Mouse (Mus musculus): ENCODE data around the gene Psme3.
"Not testable (repeated sequence)": the region's sequence is repeated elsewhere in the genome, so short reads cannot be mapped to it uniquely, and the experiment has no call there.

Psme3 gene

GRCm38 (mm10) chr11:101314567-101314966, 1.4 kb upstream of the Psme3 start:
- no peak for DNase-seq

GRCm38 (mm10) chr11:101315082-101315650, 847 bp upstream of the Psme3 start:
- DNase-seq = no peak

GRCm38 (mm10) chr11:101316501-101316917, 496 bp downstream of the Psme3 start:
- no peak for DNase-seq

DNA sequence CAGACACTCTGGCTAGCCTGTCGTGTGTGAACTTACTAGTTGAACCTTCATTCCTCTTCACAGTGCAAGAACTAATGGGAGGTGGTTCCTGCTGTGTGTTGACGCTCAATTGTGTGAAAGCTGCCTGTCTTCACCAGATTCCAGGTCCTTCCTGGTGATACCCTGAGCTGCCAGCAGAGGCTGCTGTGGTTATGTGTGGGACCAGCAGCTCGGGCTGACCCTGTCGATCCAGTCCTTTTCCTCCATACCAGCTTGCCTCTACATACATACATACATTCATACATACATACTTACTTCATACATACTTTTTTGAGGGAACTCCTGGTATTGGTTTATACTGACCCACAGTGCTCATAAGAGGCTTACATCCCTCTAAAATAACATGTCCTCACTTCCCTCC, 7.6 kb downstream of the Psme3 start:
- DNase-seq = peak; percentile 77

GRCm38 (mm10) chr11:101324763-101325162, 8.8 kb downstream of the Psme3 start, which contains the start of gene Aoc2:
TSS of gene Aoc2 (plus strand) at chr11:101325063.
- no peak for DNase-seq

GRCm38 (mm10) chr11:101325201-101325600, 9.2 kb downstream of the Psme3 start:
- DNase-seq = not testable (repeated sequence)

DNA sequence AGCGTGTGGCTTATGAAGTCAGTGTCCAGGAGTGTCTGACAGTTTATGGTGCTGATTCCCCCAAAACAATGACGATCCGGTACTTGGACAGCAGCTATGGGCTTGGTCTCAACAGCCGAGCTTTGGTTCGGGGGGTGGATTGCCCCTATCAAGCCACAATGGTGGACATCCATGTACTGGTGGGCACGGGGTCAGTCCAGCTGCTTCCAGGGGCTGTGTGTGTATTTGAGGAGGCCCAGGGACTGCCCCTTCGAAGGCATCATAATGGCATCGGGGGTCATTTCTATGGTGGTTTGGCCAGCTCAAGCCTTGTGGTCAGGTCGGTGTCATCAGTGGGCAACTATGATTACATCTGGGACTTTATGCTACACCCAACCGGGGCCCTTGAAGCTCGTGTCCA, 10.1 kb downstream of the Psme3 start:
- no peak for DNase-seq

GRCm38 (mm10) chr11:101327311-101327710, 11.3 kb downstream of the Psme3 start:
- no peak for DNase-seq

GRCm38 (mm10) chr11:101328941-101329635, 13.1 kb downstream of the Psme3 start:
- DNase-seq = peak; percentile 38

DNA sequence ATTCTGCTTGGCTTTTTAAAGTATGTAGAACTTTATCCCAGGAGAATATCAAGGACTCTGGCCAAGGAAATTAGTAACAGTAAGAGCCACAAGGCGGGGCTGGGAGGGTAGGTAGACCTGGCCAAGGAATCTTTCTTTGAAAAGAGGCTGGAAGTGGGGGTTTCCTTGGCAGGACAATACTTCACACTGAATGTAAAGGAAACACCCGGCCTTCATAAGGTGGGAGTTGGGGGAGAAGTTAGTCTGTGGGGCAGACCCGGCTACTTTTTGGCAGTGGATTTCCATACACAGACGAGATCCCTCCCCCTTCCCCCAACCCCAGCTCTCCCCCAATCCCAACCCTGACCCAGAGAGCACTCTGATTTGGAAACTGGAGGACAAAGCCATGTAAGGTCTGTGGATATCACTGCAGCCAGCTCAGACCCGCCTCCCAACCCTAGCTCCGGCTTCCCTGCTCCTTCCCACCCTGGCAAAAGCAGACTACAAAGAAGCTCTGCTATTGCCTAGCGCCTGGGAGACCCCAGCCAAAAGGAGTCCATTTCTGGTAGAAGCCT, 14.4 kb downstream of the Psme3 start, which contains the start of gene Aoc3:
TSS of gene Aoc3 (plus strand) at position 235 of the 554 bp plus-strand sequence.
- no peak for DNase-seq

DNA sequence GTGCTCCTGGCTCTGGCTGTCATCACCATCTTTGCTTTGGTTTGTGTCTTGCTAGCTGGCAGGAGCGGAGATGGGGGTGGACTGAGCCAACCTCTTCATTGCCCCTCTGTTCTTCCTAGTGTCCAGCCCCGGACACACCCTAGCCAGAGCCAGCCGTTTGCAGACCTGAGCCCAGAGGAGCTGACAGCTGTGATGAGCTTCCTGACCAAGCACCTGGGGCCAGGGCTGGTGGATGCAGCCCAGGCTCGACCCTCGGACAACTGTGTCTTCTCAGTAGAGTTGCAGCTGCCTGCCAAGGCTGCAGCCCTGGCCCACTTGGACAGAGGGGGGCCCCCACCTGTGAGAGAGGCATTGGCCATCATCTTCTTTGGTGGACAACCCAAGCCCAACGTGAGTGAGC, 14.9 kb downstream of the Psme3 start:
- not testable (repeated sequence) for DNase-seq

- no peak for DNase-seq
Observed at GRCm38 (mm10) chr11:101332537-101332936, 16.5 kb downstream of the Psme3 start.

- no peak for DNase-seq
Observed at GRCm38 (mm10) chr11:101334023-101334422, 18.0 kb downstream of the Psme3 start.

GRCm38 (mm10) chr11:101334516-101334915, 18.5 kb downstream of the Psme3 start:
- no peak for DNase-seq

DNA sequence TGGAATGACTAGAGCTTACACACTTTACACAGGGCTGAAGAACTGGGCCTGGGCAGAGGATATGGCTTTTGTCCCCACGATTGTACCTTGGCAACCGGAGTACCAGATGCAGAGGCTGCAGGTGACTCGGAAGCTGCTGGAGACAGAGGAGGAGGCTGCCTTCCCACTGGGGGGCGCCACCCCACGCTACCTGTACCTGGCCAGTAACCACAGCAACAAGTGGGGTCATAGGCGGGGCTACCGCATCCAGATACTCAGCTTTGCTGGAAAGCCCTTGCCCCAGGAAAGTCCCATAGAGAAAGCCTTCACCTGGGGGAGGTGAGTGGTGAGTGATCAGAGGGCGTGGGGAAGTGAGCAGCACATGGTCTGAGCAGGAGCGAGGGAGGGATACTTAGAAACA, 19.7 kb downstream of the Psme3 start:
- DNase-seq = no peak

DNA sequence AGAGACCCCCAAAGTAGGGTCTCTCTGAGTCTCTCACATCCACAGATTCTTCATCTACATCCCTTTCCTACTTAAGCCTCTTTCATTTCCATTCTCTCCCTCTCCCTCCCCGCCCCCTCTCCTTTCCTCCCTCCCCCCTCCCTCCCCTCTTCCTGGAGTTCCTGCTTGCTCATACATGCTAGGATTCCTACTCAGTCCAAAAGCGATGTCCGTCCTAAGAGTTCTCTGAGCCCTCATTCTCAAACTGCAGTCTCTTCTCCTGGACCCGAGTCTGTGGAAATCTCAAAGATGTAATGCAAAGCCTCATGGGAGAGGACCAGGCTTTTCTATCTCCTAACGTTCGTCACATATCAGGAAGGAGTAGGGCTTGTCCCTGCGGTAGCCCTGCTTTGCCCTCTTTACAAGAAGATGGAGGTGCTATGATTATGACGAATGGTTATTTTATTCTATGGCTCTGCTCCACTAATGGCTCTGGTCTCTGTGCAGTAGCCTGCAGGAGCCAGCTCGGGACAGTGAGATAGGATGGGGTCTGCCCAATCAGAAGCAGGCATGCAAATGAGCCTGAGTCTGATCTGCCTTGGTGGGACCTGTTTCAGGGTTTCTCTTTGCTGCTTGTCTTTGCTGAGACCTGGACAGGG, 22.2 kb downstream of the Psme3 start:
- DNase-seq = no peak

DNA sequence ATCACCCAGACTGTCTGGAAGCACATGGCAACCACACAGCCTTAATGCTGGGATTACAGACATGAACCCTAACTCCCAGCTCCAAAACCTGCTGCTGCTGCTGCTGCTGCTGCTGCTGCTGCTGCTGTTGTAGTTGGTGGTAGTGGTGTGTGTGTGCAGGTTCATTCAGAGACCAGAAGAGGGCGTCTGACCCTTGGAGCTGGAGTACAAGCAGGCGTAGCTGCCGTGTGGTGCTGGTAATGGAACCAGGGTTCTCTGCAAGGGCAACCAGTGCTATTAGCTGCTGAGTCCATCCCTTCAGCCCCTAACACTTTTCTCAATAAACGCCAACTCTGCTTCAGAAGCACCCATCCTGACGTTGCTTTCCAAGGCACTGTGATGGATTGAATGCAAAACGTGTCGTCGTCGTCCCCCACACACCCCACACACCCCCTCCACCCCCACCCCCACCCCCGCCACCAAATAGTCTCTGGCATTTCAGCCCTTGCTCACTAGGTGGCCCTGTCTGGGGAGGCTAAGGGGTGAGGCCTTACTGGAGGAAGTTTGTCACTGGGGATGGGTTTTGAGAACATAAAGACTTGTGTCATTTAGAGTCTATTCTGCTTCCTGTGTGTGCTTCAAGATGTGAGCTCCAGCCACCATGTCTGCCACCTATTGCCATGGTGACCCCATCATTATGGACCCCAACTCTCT, 31.2 kb downstream of the Psme3 start:
- no peak for DNase-seq

GRCm38 (mm10) chr11:101348774-101349173, 32.8 kb downstream of the Psme3 start:
- DNase-seq = no peak

DNA sequence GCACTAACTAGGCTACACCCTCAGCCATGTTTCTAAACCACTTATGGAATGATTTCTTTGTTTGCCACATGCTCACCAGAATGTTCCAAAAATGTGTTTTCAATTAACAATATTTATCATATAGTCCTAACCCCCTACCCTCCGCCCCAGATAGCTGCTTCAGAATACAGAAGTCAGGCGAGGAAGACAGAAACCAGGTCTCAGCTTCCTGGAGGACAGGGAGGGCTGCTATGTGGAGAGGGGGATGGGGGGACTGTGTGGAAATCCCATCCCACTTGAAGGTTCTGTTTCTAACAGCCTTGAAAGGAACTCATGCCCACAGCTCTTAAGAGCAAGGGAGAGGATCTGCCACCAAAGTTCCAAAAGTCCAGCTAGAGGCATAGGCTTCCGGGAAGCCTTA, 33.2 kb downstream of the Psme3 start:
- no peak for DNase-seq

- DNase-seq = no peak
Observed at GRCm38 (mm10) chr11:101351100-101351720, 35.2 kb downstream of the Psme3 start.

DNA sequence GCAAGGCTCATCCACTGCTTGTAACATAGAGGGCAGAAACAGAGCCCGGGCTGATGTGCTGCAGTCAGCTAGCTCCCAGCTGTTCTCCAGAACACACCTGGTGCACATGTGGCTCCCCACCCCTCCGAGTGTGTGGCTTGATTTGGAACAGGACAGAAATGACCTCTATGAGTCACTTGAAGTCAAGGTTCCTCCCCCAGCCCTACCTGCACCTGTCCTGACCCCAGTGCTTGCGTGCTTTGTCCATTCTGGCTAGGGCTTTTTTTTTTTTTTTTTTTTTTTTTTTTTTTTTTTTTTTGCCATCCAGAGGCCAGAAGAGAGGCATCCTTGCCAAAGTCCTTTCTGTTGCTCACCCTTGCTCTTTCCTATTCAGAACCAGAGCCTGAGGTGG, 35.7 kb downstream of the Psme3 start:
- peak; percentile 55 for DNase-seq

DNA sequence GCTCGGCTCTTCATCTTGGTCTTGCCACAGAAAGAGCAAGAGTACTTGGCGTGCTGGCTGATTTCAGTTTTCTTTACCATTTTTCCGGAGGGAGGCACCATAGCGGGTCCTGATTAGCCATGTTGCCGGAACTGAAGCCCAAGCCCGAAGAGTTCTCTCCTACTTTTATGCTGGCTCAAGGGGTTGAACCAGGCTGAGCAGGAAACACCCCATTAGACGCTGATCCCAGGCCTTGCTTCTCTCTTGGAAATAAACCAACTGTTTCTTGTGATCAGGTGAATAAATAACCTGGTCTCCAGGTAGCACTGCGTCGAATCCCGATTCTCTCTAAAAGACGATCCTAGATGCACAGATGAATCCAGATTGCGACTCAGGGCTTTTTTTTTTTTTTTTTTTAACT, 37.4 kb downstream of the Psme3 start:
- peak; percentile 74 for DNase-seq
